10 mouse cellular contexts compared by ENCODE assay signal in the genomic region with DNA sequence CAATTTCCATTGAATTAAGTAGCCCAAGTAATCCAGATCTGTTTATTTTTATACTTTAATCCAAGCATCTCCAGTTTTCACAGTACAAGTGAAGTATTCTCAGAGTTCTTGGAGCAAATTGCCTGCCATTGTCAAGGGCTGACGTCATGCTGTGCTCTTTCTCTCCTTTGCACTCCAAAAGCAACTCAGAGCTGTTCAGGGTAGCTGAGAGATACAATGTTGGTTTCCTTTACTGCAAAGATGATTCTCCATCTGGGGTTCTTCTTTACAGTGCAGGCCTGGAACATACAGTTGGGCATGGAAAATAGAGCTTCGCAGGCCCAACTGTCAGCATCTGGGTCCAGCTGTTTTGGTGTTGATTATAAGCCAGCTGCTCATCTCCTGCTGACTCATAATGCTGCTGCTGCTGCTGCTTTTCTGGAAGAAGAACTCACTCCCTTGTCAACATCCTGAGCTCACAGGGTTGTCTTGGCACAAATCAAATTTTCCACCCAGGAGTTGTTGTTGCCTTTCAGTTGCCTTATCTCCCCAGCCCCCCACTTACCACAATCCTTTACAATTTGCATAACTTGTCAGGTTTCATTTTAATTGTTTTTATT.
DNase-seq lines count a peak whose midpoint lies in the region; ATAC-seq and TF ChIP-seq lines count a peak whose summit lies in the region.
"Had no signal": no experiment of that assay in that cellular context is flagged by ENCODE, and none has a peak within 500 bp of the region (broad histone marks: within the 10 kb centered on the region; RNA-seq: fewer than 3 reads in every experiment).

No protein-coding gene starts in this region.

- no peak overlapping the region for H3K4me3 ChIP-seq in hindbrain, embryonic 11.5 days (ENCODE audit: low read depth, low read length)
- H3K4me3 ChIP-seq in hindbrain, embryonic 13.5 days = no peak overlapping the region
- H3K4me3 ChIP-seq in forebrain, postnatal 0 days (ENCODE audit: low read depth, low read length) = no peak overlapping the region
- no peak overlapping the region for H3K4me3 ChIP-seq in stomach, embryonic 16.5 days (replicated peaks; ENCODE audit: low read length)

- no peaks in the 10 kb centered on the region for H3K4me1 ChIP-seq in hindbrain, embryonic 11.5 days (replicated peaks; ENCODE audit: control insufficient read depth, insufficient read depth, low read length)
- H3K4me1 ChIP-seq in hindbrain, embryonic 13.5 days (replicated peaks) = peaks cover 3% of the 10 kb centered on the region; the same call in 1 of the 2 replicates
- H3K4me1 ChIP-seq in forebrain, postnatal 0 days (ENCODE audit: insufficient read depth) = no peaks in the 10 kb centered on the region
- H3K4me1 ChIP-seq in stomach, embryonic 16.5 days (ENCODE audit: control insufficient read depth, insufficient read depth, low read length) = no peaks in the 10 kb centered on the region

- TF ChIP-seq CTCF in forebrain, postnatal 0 days (IDR thresholded peaks at IDR 0.05; ENCODE audit: low read depth) = no peak

- H3K4me2 ChIP-seq in hindbrain, embryonic 11.5 days (replicated peaks; ENCODE audit: low read depth, low read length) = no peak overlapping the region
- H3K4me2 ChIP-seq in hindbrain, embryonic 13.5 days = no peak overlapping the region
- H3K4me2 ChIP-seq in forebrain, postnatal 0 days (ENCODE audit: low read depth) = no peak overlapping the region
- H3K4me2 ChIP-seq in stomach, embryonic 16.5 days (ENCODE audit: low read depth, low read length) = no peak overlapping the region

- no peak for ATAC-seq in hindbrain, embryonic 11.5 days (ENCODE audit: low FRiP score)
- ATAC-seq in hindbrain, embryonic 13.5 days (ENCODE audit: low FRiP score) = no peak
- peak; percentile 63 for ATAC-seq in forebrain, postnatal 0 days
- ATAC-seq in stomach, embryonic 16.5 days (ENCODE audit: insufficient read depth, low FRiP score) = peak; percentile 76

- no peaks in the 10 kb centered on the region for H3K9me3 ChIP-seq in hindbrain, embryonic 11.5 days (ENCODE audit: control insufficient read depth, low read length)
- H3K9me3 ChIP-seq in hindbrain, embryonic 13.5 days = no peaks in the 10 kb centered on the region
- no peaks in the 10 kb centered on the region for H3K9me3 ChIP-seq in forebrain, postnatal 0 days (ENCODE audit: low read length)
- H3K9me3 ChIP-seq in stomach, embryonic 16.5 days (replicated peaks; ENCODE audit: control insufficient read depth, low read length) = no peaks in the 10 kb centered on the region

- no peaks in the 10 kb centered on the region for H3K36me3 ChIP-seq in hindbrain, embryonic 11.5 days (ENCODE audit: control insufficient read depth, insufficient read depth, low read length)
- no peaks in the 10 kb centered on the region for H3K36me3 ChIP-seq in hindbrain, embryonic 13.5 days
- H3K36me3 ChIP-seq in forebrain, postnatal 0 days (ENCODE audit: insufficient read depth) = no peaks in the 10 kb centered on the region
- H3K36me3 ChIP-seq in stomach, embryonic 16.5 days (ENCODE audit: control insufficient read depth, insufficient read depth, low read length) = no peaks in the 10 kb centered on the region

- H3K27me3 ChIP-seq in hindbrain, embryonic 11.5 days (ENCODE audit: control insufficient read depth, insufficient read depth, low read length) = no peaks in the 10 kb centered on the region
- H3K27me3 ChIP-seq in hindbrain, embryonic 13.5 days = no peaks in the 10 kb centered on the region
- H3K27me3 ChIP-seq in forebrain, postnatal 0 days (ENCODE audit: insufficient read depth, low read length) = no peaks in the 10 kb centered on the region
- H3K27me3 ChIP-seq in stomach, embryonic 16.5 days (ENCODE audit: control insufficient read depth, insufficient read depth, low read length) = no peaks in the 10 kb centered on the region

- no peak overlapping the region for H3K27ac ChIP-seq in hindbrain, embryonic 11.5 days (ENCODE audit: low read depth, low read length)
- H3K27ac ChIP-seq in hindbrain, embryonic 13.5 days = no peak overlapping the region
- no peak overlapping the region for H3K27ac ChIP-seq in forebrain, postnatal 0 days (ENCODE audit: low read depth, low read length)
- 0 out of 2 replicates have a peak overlapping the region, but pooled peaks have one; percentile 14 for H3K27ac ChIP-seq in stomach, embryonic 16.5 days (ENCODE audit: low read length)

- 45% methylated on average over 2 of the region's 2 CpGs for WGBS in hindbrain, embryonic 11.5 days
- WGBS in hindbrain, embryonic 13.5 days = 45% methylated on average over 2 of the region's 2 CpGs
- WGBS in forebrain, postnatal 0 days = 33% methylated on average over 2 of the region's 2 CpGs
- 27% methylated on average over 2 of the region's 2 CpGs for WGBS in stomach, embryonic 16.5 days

- no peak overlapping the region for H3K9ac ChIP-seq in hindbrain, embryonic 11.5 days (ENCODE audit: low read depth, low read length)
- no peak overlapping the region for H3K9ac ChIP-seq in hindbrain, embryonic 13.5 days
- H3K9ac ChIP-seq in forebrain, postnatal 0 days = no peak overlapping the region
- no peak overlapping the region for H3K9ac ChIP-seq in stomach, embryonic 16.5 days (ENCODE audit: low read length)

- DNase-seq in hindbrain, embryonic 11.5 days (ENCODE audit: low spot score) = peak; percentile 14
- peak; percentile 16 for DNase-seq in ovary, adult 18-20 months (ENCODE audit: low spot score)
- no peak for DNase-seq in ovary, postnatal 36 days (ENCODE audit: low spot score)
- DNase-seq in forebrain, postnatal 0 days = peak; percentile 24
- no peak for DNase-seq in retina, postnatal 1 day
- no peak for DNase-seq in spleen, postnatal 14 days (ENCODE audit: low spot score in 2 of 2)
- DNase-seq: adrenal gland, postnatal 25 days; lung, postnatal 36 days had no signal

Comparison
In these comparisons a context has a peak if more than half of its experiments do, and no peak if none do; other contexts are left out.
1. DNase-seq: peak in hindbrain, embryonic 11.5 days (single experiment), ovary, adult 18-20 months (single experiment) and forebrain, postnatal 0 days (single experiment); none in ovary, postnatal 36 days (single experiment), retina, postnatal 1 day (single experiment) and spleen, postnatal 14 days (0 of 2).
2. ATAC-seq: peak in forebrain, postnatal 0 days (single experiment) and stomach, embryonic 16.5 days (single experiment); none in hindbrain, embryonic 11.5 days (single experiment) and hindbrain, embryonic 13.5 days (single experiment).